Mouse (Mus musculus) telencephalon, adult 2 months (tissue): Measurements from ENCODE around the gene Gm8765.
"Not testable (repeated sequence)": the region's sequence is repeated elsewhere in the genome, so short reads cannot be mapped to it uniquely, and the experiment has no call there.

Experiments
- DNase-seq: peaks from one replicate; pipeline ENCODE4 v3.0.0-alpha.2; 2011; ENCODE audit warnings: low read depth, low spot score

The Gm8765 gene

DNA sequence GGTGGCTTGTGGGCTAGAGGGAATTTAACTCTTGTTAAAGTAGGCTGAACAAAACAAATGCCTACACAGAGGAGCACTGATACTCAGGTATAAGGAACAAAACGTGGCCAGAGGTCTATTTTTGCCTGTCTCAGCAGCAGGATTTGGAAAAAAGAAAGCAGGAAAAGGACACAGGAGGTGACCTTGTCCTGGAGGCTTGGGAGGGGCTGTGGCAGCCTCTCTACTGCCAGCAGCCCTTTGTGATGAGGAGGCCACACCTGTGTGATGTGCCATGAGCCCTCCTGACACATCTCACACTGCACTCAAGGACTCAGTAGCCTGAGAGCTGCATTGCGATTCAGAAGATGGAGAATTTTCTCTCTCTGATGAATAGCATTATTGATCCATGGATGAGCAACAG lies at the start of gene Gm8765:
Gene Gm8765 (plus strand): TSS at position 301 of the 400 bp plus-strand sequence.
- not testable (repeated sequence) for DNase-seq

DNA sequence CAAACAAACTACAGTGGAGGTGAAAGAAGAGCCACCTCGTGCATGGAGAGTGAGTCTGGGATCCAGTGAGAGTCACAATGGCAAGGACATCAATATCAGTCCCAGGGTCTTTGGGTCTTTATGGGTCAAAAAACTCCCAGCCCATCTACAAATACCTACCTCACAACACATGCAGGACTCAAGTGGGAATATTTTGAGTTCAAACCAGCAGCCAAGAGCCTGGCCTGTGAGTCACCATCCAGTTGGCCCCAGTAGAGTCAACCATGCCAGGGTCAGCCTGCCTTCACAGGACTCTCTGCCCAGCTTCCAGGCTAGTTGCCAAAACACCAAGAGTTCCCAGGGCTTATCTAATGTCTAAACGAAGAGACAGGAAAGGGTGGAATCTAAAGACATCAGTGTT lies 49.3 kb upstream of the Gm8765 start:
- not testable (repeated sequence) for DNase-seq

DNA sequence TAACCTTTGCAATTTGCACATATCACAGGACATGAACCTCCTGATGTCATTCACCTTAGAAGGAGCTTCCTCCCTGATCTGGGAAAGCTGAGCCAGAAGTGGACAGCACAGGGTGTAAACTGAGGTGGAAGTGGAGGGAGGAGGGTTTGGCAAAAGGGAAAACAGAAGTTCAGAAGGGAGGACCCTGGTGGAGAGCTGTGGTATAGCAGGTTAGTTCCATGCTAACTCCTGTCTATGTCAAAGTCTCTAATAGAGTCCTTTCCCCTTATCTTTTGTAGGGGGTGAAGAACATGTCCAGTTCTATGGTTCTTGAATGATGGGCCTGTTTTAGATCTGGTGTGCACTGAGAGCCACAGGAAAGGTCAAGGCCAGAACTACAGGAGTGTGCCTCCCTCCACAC lies 52.2 kb downstream of the Gm8765 start:
- not testable (repeated sequence) for DNase-seq

DNA sequence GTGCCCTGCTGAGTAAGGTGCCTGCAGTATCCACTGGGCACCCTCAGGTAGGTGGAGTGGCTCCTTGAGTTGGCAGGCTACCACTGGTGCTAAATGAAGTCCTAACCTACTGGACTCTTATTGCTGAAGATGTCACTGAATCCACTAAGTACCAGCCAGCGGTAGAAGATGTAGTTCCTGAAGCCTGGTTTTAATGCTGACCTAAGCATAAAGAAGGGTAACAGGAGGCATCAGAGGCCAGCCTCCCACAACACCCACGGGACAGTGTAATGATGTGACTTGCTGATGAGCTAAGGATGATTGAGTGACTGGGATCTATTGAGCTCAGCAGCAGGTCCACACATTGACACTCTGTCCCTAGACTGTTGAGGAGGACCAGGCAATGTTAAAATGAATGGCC lies 53.6 kb downstream of the Gm8765 start:
- DNase-seq, result no peak

GRCm38 (mm10) chr13:50752961-50753360 lies 54.8 kb downstream of the Gm8765 start:
- DNase-seq, result not testable (repeated sequence)
